Mouse (Mus musculus) spleen, postnatal 4 days (tissue): ENCODE results near the gene Enah.
A peak's percentile ranks its signal among the peaks of the same experiment; 100 is the strongest.

ENCODE experiments used
- DNase-seq, 2 experiments: peaks; one replicate each; pipeline ENCODE4 v3.0.0; 2022; ENCODE audit warnings: low spot score in 2 of 2

Enah gene

DNA sequence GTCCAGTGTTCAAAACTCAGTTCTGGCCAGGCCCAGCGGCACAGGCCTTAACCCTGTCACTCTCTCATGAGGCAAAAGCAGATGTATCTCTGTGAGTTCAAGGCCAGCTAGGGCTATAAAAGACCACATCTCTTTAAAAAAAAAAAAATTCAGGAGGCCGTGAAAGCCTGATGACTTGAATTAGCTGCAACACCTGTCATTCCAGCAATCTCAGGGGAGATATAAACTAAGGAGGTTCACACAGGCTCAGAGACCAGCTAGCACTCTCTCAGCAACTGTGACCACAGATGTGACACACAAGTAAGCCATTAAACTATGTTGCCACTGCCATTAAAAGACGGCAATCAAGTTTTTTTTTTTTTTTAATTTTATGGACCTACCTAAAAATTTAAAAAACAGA lies 56.0 kb downstream of the Enah start:
- DNase-seq: no peak

DNA sequence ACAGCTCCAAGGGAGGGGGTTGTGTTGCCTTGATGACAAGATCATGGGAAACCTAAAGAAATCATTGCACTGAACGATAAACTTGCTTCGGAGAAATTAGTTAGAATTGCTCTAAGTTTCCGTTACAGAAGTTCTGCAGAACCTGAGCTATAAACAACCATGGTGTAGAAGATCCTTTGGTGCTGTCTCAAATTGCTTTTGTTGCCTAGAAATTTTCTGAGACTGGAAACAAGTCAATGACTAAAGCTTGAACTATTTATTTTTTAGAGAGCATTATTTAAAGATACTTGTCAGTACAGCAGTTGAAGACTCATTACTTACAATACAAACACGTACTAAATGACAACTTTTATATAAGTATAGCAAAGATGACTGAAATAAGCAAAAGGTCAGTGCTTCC lies 56.4 kb downstream of the Enah start:
- no peak for DNase-seq

DNA sequence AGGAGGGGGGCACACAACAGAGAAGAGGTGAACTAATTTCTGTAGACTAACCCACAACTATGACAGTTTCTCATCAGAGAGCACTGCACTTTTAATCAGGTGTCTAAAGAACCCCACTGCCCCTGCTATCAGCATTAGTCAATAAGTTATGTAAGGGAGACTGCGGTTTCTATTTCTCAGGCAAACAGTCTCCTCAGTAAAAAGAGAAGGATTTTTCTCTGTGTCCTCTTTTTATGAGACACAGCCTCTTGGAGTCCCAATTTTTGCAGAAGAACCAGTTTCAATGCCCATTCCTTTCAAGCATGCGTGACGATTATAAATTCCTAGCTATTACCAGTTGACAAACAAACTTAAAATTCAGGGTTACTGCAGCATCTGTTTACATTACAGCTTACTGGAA lies 59.4 kb downstream of the Enah start:
- DNase-seq: no peak

DNA sequence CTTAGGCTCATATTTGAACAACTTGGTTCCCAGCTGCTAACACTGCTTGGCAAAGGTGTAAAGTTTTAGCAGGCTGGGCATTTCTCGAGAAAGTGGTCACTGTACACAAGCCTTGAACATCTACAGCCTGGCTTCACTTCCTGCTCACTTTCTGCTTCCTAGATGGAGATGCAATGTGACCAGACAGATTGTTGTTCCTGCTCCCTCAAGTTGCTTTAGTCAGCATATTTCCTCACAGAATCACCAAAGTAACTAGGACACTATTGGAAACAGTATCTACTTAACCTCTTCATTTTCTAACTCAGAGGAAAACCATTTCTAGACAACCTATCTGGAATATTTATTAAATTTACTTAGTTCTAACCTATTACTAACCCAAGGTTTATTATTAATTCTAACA lies 61.4 kb downstream of the Enah start:
- DNase-seq: no peak

DNA sequence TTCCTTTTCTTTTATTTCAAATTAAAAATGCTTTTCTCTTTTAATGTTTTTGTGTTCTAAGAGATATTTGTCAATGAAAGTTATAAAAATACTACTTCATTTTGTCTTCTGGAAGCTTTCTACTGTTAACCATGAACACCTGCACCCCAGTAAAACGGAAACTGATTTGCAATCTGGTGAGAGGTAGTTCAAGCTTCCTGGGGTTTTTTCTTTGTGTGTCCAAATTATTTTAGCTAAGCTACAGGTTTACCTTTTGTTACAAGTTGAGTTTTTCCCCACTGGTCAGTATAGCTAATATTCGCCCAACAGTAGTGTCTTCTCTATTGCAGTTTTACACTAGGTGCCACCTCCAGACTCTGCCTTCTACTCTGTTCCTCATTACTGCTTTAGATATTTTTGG lies 62.1 kb downstream of the Enah start:
- DNase-seq: no peak

DNA sequence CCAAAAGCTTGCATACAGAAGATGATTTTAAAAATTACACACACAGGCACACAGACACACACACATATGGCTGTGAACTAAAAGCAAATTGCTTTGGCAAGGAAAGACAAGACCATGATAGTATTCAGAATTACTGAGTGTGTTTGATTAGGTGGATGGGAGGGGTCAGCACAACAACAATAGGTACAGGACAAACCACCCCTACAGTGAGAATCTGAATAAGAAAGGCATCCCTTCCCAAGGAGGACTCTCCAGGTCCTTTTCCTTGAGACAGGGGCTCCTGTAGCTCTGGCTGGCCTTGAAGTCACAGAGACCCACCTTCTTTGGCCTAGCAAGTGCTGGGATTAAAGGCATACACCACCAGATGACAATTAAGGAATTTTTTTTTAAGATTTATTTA lies 66.2 kb downstream of the Enah start:
- DNase-seq: no peak

DNA sequence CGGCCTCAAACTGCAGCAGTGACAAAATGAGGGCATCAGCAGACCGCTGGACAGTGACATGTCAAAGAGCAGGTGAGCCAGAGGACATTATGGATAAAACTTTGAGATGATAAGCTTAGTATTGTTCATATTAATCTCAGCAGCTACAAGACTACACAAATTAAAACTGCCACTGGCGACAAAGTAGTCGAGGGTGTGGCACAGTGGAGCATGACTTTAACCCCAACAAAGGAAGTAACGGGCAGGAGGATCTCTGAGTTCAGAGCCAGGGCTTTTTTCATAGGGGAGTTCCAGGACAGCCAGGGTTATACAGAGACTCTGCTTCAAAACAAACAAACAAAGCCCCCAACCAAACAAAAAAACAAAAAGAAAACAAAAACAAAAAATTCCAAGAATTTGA lies 68.5 kb downstream of the Enah start:
- DNase-seq: no peak

DNA sequence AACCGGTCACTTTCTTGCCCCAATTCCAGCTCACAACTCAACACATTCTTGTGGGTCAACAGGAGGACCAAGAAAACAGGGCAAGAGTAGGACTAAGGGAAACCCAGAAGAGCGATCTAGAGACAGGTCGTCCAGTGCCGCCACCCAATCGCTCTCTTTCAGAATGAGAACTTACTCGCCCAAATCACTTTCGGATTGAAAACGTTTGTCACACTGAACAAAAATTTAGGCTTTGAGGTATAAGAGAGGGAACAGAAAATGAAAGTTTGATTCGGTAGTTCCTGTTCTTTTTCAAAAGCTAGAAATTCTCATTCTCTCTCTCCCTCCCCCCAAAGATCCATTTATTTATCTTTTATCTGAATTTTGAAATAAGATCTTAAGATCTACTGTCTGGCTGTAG lies 69.1 kb downstream of the Enah start:
- no peak for DNase-seq

DNA sequence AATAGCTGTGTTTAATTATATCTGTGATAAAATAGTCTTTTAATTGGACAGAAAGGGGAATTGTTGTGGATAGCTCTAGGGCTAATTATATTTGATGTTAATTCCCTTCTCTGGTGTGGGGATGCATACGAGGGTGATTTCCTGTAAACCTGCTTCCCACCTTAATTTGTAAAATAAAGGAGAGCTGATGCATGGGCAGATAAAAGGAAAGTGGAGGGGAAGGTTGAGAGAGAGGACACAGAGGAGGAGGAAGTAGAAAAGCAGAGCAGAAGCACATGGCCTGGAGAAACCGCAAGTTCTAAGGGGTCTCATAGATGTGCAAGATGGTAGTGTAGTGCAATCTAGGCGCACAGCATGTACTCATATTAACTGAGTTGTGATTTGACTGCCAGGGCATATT lies 71.6 kb downstream of the Enah start:
- no peak for DNase-seq

DNA sequence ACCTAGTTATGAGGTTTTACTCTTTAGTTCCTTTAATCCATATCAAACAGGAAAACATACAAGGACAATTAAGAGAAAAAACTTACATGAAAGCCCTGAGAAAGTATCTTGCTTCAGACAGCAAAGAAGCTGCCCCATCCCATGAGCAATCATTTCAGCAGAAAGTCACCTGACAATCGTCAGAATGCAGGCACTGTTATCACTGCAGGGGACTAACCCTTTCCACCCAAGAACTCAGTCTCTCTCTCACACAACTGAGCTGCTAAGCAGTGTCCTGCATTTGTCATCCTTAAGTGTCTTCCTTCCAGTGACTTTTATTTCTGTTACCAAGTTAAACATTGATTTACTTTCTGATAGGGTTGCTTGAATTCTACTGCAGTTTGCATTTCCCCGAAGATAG lies 82.7 kb downstream of the Enah start:
- DNase-seq: no peak

DNA sequence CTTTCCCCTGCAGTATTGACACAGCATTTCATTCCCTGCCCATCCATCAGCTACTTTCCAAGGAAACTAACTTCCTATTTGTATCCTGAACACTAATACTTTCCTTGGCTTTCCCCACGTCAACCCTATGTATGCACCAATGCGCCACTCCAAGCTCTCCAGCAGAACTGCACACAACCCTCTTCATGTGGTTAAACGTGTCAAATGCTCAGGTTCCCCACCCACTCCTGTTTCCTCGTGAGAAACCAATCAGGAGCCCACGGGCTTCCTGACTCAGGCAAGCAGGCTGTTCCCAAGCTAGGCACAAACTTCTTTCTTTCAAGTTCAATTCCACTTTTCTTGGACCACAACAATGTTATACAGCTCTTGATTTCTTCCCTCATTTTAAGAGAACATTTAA lies 91.4 kb downstream of the Enah start:
- no peak for DNase-seq

DNA sequence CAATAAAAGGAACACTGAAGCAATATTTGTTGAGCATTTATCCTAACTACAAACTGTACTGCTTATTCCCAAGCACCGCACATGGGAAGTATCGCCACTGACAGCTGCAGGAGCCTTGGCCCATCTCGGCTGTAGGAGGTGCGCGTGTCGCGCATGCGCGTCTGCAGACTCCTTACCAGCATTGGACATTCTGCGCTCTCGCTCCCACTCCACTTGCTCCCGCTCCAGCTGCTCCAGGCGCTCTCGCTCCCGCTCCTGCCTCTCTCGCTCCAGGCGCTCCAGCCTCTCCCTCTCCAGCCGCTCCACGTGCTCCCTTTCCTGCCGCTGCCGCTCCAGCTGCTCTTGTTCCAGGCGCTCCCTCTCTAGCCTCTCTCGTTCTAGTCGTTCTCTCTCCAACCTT lies 96.4 kb downstream of the Enah start:
- DNase-seq: no peak

DNA sequence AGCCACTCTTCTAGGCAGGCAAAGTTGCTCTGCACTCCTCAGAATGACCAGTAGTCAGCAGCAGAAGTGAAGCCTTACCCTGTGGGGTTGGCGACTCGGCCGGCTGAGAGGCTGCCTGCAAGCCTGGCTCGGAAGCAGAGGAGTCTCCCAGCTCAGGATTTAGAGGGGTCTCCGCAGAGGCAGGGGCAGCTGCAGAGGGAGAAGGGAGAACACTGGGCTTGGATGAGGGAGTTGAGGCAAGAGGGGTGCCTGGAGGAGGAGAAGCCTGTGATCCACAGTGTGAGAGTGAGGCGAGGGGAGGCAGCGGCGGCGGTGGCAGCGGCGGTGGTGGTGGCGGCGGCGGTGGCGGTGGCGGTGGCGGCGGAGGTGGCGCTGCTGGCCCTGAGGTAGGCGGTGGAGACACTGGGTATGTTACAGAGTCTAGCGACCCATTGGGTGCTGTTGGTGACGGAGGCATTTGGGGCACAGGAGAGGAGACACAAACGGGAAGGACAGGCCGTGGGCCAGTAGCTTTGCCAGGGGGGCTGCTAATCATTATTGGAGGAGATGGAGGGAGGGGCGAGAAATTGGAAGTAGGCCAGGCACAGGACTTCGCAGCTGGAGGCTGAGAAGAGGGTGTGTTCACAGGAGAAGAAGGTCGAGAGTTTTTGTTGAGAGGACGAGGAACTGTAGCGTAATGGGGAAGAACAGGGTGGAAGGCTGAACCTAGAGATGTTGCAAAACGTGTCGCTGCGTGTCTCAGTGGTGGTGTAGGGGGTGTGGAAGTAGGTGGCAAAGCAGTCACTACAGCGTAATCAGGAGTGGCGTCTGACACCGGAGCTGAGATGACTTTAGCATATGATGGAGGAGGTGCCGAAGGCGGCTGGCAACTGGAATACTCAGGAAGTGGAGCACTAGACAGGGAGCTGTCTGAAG lies 98.0 kb downstream of the Enah start:
- peak; percentile 24 to 65 for DNase-seq

DNA sequence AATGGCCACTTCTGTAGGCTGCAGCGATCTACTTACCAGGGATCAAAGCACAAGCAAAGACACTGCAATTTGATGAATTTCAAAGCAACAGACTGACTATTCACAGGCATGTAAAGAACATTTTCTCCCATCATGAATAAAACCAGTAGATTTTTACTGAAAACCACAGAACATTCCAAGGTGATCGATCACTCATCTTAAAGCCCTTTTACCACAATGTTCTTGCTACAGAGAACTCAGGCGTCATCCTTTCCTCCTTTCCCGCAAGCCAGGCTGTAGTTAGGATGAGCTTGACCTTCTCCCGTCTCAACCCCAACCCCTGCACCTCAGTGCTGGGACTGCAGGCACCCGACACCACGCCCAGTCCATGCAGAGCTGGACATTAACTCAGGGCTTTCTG lies 107.9 kb downstream of the Enah start:
- no peak for DNase-seq

DNA sequence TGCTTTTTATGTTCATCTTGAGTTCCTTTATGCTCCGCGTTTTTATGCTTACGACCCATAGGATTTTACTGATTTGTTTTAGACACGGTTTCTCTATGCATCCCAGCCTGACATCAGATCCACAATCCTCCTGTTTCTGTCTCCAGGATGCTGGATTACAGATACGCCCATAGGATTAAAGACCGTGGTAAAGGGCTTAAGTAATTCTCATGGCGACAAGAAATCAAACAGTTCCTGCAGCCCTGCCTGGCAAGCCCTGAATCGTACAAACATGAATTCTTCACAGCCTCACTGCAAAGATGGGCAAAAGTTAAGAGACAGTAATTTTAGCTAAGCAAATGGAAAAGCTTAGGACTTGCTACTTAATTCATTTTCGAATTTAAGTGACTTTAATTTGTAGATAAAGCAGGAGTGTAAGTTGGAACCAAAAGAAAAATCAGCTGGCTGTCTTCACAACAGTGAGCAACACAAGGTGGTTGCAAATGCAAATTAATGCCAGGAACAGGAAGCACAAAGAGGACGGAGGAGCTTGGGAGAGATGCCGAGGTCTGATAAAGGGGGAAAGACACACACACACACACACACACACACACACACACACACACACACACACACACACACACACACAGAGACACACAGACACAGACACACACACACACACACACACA lies 118.0 kb downstream of the Enah start:
- DNase-seq: no peak

DNA sequence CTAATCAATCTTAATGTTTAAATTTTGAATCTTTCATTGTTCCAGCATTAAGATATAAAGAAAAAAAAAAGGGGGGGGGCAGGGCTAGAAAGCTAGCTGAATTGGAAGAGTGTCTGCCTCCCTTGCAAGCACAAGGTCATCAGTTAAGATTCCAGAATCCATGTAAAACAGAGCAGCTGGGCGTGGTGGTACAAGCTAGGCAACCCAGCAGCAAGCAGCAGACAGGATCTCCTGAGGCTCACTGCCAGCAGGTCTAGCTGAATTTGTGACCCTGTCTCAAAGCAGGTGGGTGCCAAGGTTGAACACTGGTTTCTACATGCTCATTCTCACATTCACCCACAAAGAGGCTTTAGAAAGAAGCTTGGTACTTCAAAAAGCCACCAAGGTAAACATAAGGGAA lies 118.9 kb downstream of the Enah start:
- DNase-seq: no peak

DNA sequence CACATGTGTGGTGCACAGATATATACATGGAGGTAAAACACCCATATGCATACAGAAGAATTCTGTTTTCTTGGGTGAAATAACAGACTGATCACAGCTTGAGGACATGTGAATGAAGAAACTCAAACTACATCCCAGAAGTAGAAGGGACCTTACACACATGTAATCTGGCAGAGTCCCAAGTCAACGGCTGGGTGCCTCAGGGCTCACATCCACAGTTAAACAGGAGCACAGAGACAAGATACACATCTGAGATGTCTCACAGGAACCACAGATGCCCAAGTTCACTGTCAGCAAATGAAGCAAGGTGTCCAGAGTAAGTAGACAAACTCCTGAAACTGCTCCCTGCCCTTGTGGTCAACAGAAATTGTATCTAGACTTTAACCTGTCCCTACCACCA lies 120.8 kb downstream of the Enah start:
- no peak for DNase-seq

DNA sequence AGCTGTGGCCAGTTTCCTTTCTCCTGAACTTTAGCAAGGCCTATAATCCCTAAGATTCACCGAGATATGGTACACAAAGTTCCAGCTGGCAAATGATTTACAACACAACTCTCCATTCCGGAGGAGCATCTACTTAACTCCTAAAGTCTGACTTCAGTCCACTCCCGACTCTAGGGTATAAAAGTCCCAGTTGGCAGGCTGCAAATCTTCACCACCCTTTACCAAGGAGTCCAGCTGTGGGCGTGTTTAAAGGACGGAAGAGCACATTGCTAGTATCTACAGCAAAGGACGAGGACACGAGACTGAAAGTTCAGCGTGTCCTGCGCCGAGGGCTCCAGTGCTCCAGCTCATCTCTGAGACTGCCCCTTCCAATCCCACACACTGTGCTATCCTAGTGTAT lies 122.8 kb downstream of the Enah start:
- DNase-seq: no peak

DNA sequence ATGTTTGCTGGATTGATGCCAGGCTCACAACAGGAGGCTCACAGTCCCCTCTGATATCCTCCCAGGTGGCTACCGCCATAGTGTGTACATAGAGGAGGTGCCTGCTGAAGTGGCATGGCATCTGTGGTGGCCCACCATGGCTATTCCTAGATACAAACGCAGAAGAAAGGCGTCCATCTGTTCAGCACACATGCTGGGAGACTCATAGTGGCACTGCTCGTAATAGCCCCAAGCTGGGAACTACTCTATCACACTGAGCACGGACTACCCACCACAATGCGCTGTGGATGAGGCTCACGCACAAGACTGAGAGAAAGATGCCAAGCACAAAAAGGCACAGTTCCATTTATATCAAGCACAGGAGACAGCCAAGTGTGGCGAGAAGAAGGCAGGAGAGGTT lies 126.1 kb downstream of the Enah start:
- DNase-seq: no peak

DNA sequence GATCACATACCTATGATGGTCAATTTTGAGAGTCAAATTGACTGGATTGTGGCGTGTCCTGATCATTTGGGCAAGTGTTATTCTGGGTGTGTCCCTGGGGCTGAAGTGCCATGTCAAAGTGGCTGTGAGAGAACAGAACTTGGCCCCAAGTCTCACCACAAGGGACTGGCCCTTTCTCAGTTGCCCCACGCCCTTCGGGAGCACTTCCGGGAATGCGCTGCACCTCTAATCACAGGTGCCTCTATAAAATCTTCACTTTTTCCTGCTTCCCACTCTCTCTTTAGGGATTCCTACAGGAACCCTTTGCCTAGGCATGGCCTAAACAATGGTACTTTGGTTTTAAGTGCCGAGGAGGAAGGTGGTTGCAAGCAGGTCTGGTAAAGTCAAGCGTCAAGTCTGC lies 130.1 kb downstream of the Enah start:
- DNase-seq: no peak

DNA sequence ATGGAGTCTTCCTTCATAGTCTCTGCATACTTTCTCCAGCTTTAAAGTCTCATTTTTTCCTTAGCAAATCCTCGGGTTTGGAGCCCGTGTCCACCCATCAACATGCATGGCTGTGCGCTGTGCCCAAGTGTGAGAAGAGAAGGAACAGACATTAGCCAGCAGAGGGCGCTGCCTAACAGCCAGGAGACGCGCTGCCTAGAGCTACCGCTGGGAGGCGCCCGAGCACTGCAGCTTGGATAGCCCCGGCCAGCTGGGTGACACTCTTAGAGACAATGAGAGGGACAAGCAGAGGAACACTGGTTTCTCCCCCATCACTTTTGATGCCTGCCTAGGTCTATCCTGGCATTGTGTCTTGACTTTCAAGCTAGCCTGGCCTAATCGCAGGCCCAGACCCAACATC lies 131.0 kb downstream of the Enah start:
- DNase-seq: peak; percentile 84 to 96

DNA sequence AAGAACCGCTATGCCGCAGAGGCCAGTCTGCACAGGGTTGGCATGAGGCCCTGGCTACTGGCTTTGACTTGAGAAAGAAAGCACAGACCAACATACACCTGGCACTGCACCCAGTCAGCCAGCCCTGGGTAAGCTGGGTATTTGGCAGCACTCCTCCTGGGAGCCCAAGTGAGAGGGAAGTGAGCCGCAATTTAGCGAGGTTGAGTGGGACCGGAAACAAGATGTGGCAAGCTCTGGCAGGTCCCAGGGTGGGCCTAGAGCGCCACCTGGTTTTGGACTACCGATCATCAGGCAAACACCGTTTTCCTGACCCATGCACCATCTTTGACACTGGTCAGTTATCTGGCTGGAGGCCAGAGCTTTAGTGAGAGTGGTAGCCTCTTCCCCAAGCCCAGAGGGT lies 138.3 kb downstream of the Enah start:
- DNase-seq: peak; percentile 67 to 83

DNA sequence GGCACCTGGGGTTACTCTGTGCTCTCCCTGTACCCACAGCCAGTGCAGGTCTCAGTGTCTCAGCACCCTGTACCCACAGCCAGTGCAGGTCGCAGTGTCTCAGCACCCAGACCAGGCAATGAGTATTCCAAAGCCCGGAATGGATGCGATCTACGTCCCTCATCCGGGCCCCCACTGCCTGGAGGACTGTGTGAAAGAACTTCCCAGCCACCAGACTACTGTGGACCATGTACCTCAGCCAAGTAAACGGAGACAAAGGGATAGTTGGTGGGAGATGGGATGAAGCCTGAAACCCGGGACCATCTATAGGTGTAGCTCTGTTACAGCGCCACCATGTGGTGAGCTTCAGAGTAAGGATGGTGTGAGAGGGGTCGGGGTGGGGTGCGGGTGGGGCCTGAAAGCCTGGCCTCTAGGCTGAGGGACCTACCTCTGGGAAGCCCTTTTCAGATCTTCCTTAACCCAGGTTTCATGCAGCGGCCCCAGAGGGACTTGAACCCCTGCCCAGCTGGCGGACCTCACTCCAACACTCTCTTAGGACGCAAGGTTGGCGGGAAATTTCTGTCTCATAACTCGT lies 139.0 kb downstream of the Enah start:
- no peak for DNase-seq
